8 mouse cellular contexts compared by ENCODE assay signal in the genomic region with DNA sequence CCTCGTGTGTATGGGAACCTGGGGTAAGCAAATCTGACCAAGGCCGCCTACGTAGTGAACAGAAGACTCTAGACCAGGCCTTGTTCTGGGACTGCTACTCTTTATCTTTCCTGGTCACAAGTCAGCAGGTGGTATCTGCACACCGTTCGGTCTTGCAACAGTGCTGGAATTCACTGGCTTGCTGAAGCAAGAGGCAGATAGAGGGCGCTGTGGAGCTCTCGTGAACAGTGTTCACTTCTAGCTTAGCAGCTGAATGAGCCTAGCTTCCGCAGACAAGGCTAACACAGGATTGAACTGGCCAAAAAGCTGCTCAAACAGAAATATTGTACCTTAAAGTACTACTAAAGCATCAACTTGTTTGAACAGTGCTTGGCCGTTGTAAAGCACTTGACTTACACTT.
DNase-seq lines count a peak whose midpoint lies in the region; ATAC-seq lines count a peak whose summit lies in the region.

No protein-coding gene starts in this region.

- H3K27me3 ChIP-seq in forebrain, embryonic 10.5 days (ENCODE audit: poor library complexity, severe bottlenecking), result peaks cover 82% of the 10 kb centered on the region
- peaks cover 71% of the 10 kb centered on the region for H3K27me3 ChIP-seq in forebrain, embryonic 12.5 days
- 0 out of 2 replicates have a peak, but pooled peaks cover 4% of the 10 kb centered on the region for H3K27me3 ChIP-seq in limb, embryonic 13.5 days
- H3K27me3 ChIP-seq in midbrain, embryonic 15.5 days (replicated peaks), result no peaks in the 10 kb centered on the region

- DNase-seq in forebrain, embryonic 10.5 days (ENCODE audit: extremely low spot score, low spot score), result peak; percentile 71
- peak; percentile 55 to 62 for DNase-seq in cerebellum, postnatal 36 days
- peak; percentile 87 for DNase-seq in gastrocnemius, postnatal 14 days
- peak; percentile 86 for DNase-seq in kidney, adult 18-20 months
- peak; percentile 79 to 92 for DNase-seq in spleen, postnatal 4 days (ENCODE audit: low spot score in 2 of 2)

- peaks cover 31% of the 10 kb centered on the region for H3K4me1 ChIP-seq in forebrain, embryonic 10.5 days
- peaks cover 13% of the 10 kb centered on the region for H3K4me1 ChIP-seq in forebrain, embryonic 12.5 days
- peaks cover 13% of the 10 kb centered on the region; the same call in 1 of the 2 replicates for H3K4me1 ChIP-seq in limb, embryonic 13.5 days
- H3K4me1 ChIP-seq in midbrain, embryonic 15.5 days, result peaks cover 9% of the 10 kb centered on the region; the same call in 1 of the 2 replicates

- no peak overlapping the region for H3K9ac ChIP-seq in forebrain, embryonic 12.5 days
- H3K9ac ChIP-seq in limb, embryonic 13.5 days, result no peak overlapping the region
- no peak overlapping the region for H3K9ac ChIP-seq in midbrain, embryonic 15.5 days

- H3K36me3 ChIP-seq in forebrain, embryonic 10.5 days (replicated peaks), result no peaks in the 10 kb centered on the region
- H3K36me3 ChIP-seq in forebrain, embryonic 12.5 days (replicated peaks), result no peaks in the 10 kb centered on the region
- H3K36me3 ChIP-seq in limb, embryonic 13.5 days, result no peaks in the 10 kb centered on the region
- H3K36me3 ChIP-seq in midbrain, embryonic 15.5 days (replicated peaks), result no peaks in the 10 kb centered on the region

- H3K9me3 ChIP-seq in forebrain, embryonic 10.5 days, result no peaks in the 10 kb centered on the region
- H3K9me3 ChIP-seq in forebrain, embryonic 12.5 days, result no peaks in the 10 kb centered on the region
- H3K9me3 ChIP-seq in limb, embryonic 13.5 days, result no peaks in the 10 kb centered on the region
- no peaks in the 10 kb centered on the region for H3K9me3 ChIP-seq in midbrain, embryonic 15.5 days

- ATAC-seq in forebrain, embryonic 12.5 days (ENCODE audit: low FRiP score), result no peak
- peak; percentile 69; the same call in 1 of the 2 replicates for ATAC-seq in limb, embryonic 13.5 days (ENCODE audit: low FRiP score, low read depth)
- peak; percentile 48; the same call in 1 of the 2 replicates for ATAC-seq in midbrain, embryonic 15.5 days (replicated peaks)

- 27% methylated on average over 9 of the region's 9 CpGs for WGBS in forebrain, embryonic 10.5 days
- 16% methylated on average over 9 of the region's 9 CpGs for WGBS in forebrain, embryonic 12.5 days
- 28% methylated on average over 9 of the region's 9 CpGs for WGBS in limb, embryonic 13.5 days
- WGBS in midbrain, embryonic 15.5 days, result 25% methylated on average over 9 of the region's 9 CpGs

- intact Hi-C loops in gastrocnemius, postnatal 14 days (cut with DNase I; ENCODE audit: low total_unique reads), result loop anchor here (10.0 kb wide), 1 partner anchor 589 kb away; no protein-coding TSS in a partner anchor

- H3K4me3 ChIP-seq in forebrain, embryonic 10.5 days, result no peak overlapping the region
- H3K4me3 ChIP-seq in forebrain, embryonic 12.5 days (replicated peaks), result no peak overlapping the region
- no peak overlapping the region for H3K4me3 ChIP-seq in limb, embryonic 13.5 days
- H3K4me3 ChIP-seq in midbrain, embryonic 15.5 days, result no peak overlapping the region

- H3K27ac ChIP-seq in forebrain, embryonic 10.5 days, result no peak overlapping the region
- H3K27ac ChIP-seq in forebrain, embryonic 12.5 days, result no peak overlapping the region
- no peak overlapping the region for H3K27ac ChIP-seq in limb, embryonic 13.5 days
- H3K27ac ChIP-seq in midbrain, embryonic 15.5 days, result no peak overlapping the region

- H3K4me2 ChIP-seq in forebrain, embryonic 12.5 days, result no peak overlapping the region
- H3K4me2 ChIP-seq in limb, embryonic 13.5 days (replicated peaks), result no peak overlapping the region
- H3K4me2 ChIP-seq in midbrain, embryonic 15.5 days, result no peak overlapping the region
